Mouse (Mus musculus) effector memory CD4-positive, alpha-beta T cell, adult 7 months (primary cell): ENCODE measurements around the gene Rbp3. TPM values are rescaled to one million over a fixed set of nuclear protein-coding genes. Genes with fewer than 3 reads are reported as not detected.

Source experiments
- polyA plus RNA-seq: library from polyadenylated mRNA; unstranded; fragments of 100-300 nt; shearing (Covaris generic); gene quantifications from one replicate; pipeline ENCODE4 v1.2.1, GENCODE M21; 2017

Rbp3 gene
- not detected for polyA plus RNA-seq

GRCm38 (mm10) chr14:33953761-33954160 lies at the start of gene Rbp3:
Gene Rbp3 (plus strand): TSS chr14:33954003.

GRCm38 (mm10) chr14:33923168-33924070 lies 30.4 kb upstream of the Rbp3 start, which contains the start of gene Gdf10:
Gene Gdf10 (plus strand): TSS chr14:33923587.

DNA sequence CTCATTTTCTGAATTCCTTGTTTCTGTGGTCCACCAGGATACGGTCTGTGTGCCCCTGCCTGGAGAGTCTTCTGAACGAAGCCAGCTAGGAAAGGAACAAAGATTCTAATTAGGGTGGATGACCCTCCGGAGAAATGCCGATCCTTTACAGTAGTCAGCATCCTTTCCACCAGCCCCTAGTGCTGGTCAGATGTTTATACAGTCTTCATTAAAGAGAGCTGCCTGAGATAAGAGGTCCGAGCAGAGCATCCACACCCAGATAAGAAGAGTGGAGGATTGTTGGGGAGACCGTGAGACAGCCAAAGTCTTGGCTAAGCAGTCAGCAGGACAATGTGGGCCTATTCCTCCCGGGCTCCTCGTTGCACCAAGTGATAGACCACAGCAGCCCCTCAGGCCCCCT lies 13.1 kb upstream of the Rbp3 start, which contains the start of gene Gdf2:
Gene Gdf2, plus strand, starts transcription at position 301 of the 400 bp plus-strand sequence.

DNA sequence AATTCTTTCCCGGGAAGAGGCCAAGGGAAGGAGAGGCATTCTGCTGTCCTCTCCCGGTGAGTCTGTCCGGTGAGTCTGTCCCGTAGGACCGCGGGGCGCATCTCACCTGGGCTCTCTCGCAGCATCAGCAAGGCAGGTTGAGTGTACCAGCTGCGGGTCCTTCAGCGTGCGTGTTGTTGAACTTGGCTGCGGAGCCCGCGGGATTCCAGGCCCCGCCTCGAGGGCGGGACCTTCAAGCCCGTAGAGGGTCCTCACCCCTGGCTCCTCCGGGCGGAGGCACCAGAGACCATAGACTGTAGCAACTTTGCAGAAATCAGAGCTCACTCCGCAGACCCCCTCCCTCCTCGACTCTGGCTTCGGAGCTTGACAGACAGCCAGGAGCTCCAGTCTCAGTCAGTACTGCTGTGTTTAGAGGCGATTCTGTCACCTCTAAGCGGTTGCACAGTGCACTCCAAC lies 24.8 kb downstream of the Rbp3 start, which contains the start of gene Zfp488:
Gene Zfp488, minus strand, starts transcription at position 161 of the 456 bp plus-strand sequence.

Other genes starting within 250 kb of the Rbp3 start
- not detected for gene Gdf10, start 30.4 kb upstream of the Rbp3 start, polyA plus RNA-seq
- gene Gdf2, start 13.0 kb upstream of the Rbp3 start, polyA plus RNA-seq = not detected
- 0.40 TPM for gene Zfp488, start 24.8 kb downstream of the Rbp3 start, polyA plus RNA-seq
- gene Gm30083, start 61.2 kb downstream of the Rbp3 start, polyA plus RNA-seq = not detected
- gene Gm5460, start 62.8 kb downstream of the Rbp3 start, polyA plus RNA-seq = not detected
- not detected for gene Antxrl, start 98.7 kb downstream of the Rbp3 start, polyA plus RNA-seq
- gene Anxa8, start 132.0 kb downstream of the Rbp3 start, polyA plus RNA-seq = not detected
- 0.85 TPM for gene A630023A22Rik, start 148.8 kb downstream of the Rbp3 start, polyA plus RNA-seq
- not detected for gene Npy4r, start 198.5 kb downstream of the Rbp3 start, polyA plus RNA-seq
- gene Gprin2, start 247.7 kb downstream of the Rbp3 start, polyA plus RNA-seq = not detected